Mouse (Mus musculus) forebrain, embryonic 16.5 days (tissue): ENCODE results near the gene Tkfc. TPM values are rescaled to one million over a fixed set of nuclear protein-coding genes. Genes with fewer than 3 reads are reported as not detected.
"Not testable (repeated sequence)": the region's sequence is repeated elsewhere in the genome, so short reads cannot be mapped to it uniquely, and the experiment has no call there.

Experiments used
- ATAC-seq: fragments of 200-750 bp; cut with Nextera tagmentation; 2 replicates; pipeline ENCODE4 v1.8.0; 2017; ENCODE audit warnings: mild to moderate bottlenecking, moderate library complexity
- H3K27ac ChIP-seq: fragments of 300-500 bp; sonication (generic); 2 replicates; pipeline ENCODE4 v1.5.1; 2014; ENCODE audit warnings: low read length, control low read depth
- H3K27me3 ChIP-seq: fragments of 300-500 bp; sonication (generic); replicated peaks from 2 replicates; pipeline ENCODE4 v1.6.1; 2014; ENCODE audit warnings: low read length; ENCODE audit not compliant: control insufficient read depth, insufficient read depth
- H3K36me3 ChIP-seq: fragments of 300-500 bp; sonication (generic); 2 replicates; pipeline ENCODE4 v1.6.1; 2014; ENCODE audit not compliant: control insufficient read depth, insufficient read depth
- H3K4me1 ChIP-seq: fragments of 300-500 bp; sonication (generic); replicated peaks from 2 replicates; pipeline ENCODE4 v1.6.1; 2014; ENCODE audit warnings: low read length; ENCODE audit not compliant: control insufficient read depth, insufficient read depth
- H3K4me2 ChIP-seq: fragments of 300-500 bp; sonication (generic); 2 replicates; pipeline ENCODE4 v1.6.1; 2014; ENCODE audit warnings: mild to moderate bottlenecking, low read length, control low read depth
- H3K4me3 ChIP-seq: fragments of 300-500 bp; sonication (generic); replicated peaks from 2 replicates; pipeline ENCODE4 v1.5.1; 2014; ENCODE audit warnings: mild to moderate bottlenecking, low read length, control low read depth
- H3K9ac ChIP-seq: fragments of 300-500 bp; sonication (generic); replicated peaks from 2 replicates; pipeline ENCODE4 v1.6.1; 2014; ENCODE audit warnings: low read depth, low read length, control low read depth
- H3K9me3 ChIP-seq: fragments of 300-500 bp; sonication (generic); 2 replicates; pipeline ENCODE4 v1.6.1; 2016; ENCODE audit warnings: low read length; ENCODE audit not compliant: control insufficient read depth
- WGBS: fragments of 180-500 bp; shearing (Covaris S2); extraction: QIAGEN DNeasy Blood & Tissue Kit; methylation state at CpG from one replicate; pipeline ENCODE4 v1.1.7; 2014; 5-methylcytosine and 5-hydroxymethylcytosine counted together
- polyA plus RNA-seq: library from polyadenylated mRNA; unstranded; fragments of >200 nt; fragmentation: Nextera tagmentation; extraction: Ambion mirVana; gene quantifications from 2 replicates; pipeline ENCODE4 v1.2.1, GENCODE M21; 2015

The Tkfc gene
- polyA plus RNA-seq, 1 experiment from 2014 or later, result 27.1 TPM

DNA sequence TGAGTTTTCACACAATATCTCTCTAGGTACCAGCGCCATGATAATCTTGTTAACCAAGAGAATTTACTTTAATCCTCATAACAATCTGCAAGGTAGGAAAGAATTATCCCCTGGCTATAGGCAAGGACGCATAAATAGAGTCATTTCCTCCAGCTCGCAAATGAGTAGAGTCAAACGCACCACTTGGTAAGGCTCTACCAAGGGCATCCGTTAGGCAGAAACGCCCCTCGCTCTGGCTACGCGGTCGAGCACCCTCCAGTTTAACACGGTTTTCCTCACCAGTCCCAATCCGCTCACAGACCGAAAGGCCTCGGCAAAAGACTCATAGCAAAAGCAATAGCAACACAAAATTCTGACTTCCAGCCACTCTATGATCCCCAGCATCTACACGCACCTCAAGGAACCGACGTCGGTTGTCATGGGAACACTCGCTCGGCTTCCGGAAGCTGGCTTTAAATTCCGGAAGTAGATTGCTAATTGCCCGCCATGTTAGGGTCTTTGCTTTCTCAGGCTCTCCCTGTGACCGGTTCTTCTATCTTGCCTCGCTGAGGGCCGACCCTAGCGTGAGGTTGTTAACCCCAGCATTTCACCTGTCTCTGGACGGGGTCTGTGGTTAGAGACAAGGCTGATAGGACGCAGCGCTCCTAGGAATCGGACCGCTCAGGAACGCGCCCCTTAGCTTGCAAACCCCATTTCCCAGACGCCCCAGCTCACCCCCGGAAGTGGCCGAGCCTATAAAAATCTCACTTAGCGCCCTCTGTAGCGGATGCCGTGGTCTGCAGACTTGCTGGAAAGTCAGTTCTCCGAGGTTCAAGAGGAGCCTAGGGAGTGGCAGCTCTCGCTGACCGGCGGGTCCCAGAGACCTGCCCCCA is 28.5 kb downstream of the Tkfc start, which contains the start of the genes Cyb561a3 and Tmem138:
TSS of gene Cyb561a3 (plus strand) at position 483 of the 872 bp plus-strand sequence.
TSS of gene Tmem138 (minus strand) at position 673 of the 872 bp plus-strand sequence.
- under 1% methylated on average over 44 of the region's 44 CpGs for WGBS

GRCm38 (mm10) chr19:10569627-10570026 is 35.8 kb downstream of the Tkfc start:
- Histone ChIP-seq H3K9ac (no peak overlapping the region), H3K9me3 (no peaks in the 10 kb centered on the region), H3K4me3 (no peak overlapping the region), H3K27me3 (no peaks in the 10 kb centered on the region), H3K4me1 (no peaks in the 10 kb centered on the region), H3K36me3 (peaks cover 3% of the 10 kb centered on the region; the same call in 1 of the 2 replicates), H3K4me2 (no peak overlapping the region), H3K27ac (no peak overlapping the region)
- 97% methylated on average over 6 of the region's 6 CpGs for WGBS
- ATAC-seq, result no peak

More for the DNA sequence above, 28.5 kb downstream of the Tkfc start, which contains the start of the genes Cyb561a3 and Tmem138:
- Histone ChIP-seq H3K27me3 (no peaks in the 10 kb centered on the region), H3K4me2 (peak within 1 kb of the TSS; percentile 75), H3K27ac (peak within 1 kb of the TSS; percentile 95), H3K4me3 (peak within 1 kb of the TSS; percentile 81), H3K9ac (peak within 1 kb of the TSS; percentile 84), H3K4me1 (peaks cover 20% of the 10 kb centered on the region), H3K9me3 (no peaks in the 10 kb centered on the region), H3K36me3 (no peaks in the 10 kb centered on the region)
- ATAC-seq, result peak; percentile 97

DNA sequence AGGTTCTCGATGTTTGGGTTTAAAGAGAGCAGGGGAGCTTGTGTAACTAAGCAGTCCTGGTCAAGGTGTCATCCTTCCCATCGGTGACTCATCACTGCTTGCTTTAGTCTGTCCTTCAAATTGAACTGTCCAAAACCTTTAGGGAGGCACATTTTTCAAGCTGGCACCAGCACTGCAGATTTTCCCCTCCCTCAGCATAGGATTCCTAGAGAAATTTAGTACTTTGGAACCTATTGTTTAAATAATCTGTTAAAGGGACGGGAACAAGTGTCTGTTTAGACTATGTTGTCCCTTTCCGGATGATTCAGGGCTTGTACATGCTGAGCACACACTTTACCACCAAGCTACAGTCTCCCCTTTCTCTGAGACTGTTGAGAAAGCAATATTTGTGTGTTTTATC is 40.2 kb downstream of the Tkfc start:
- no peak overlapping the region for H3K4me2 ChIP-seq
- no peak for ATAC-seq

GRCm38 (mm10) chr19:10564278-10564677 is 41.2 kb downstream of the Tkfc start:
- no peaks in the 10 kb centered on the region for H3K36me3 ChIP-seq
- H3K27ac ChIP-seq, result no peak overlapping the region
- WGBS, result 82% methylated on average over 6 of the region's 6 CpGs
- no peak overlapping the region for H3K9ac ChIP-seq
- H3K9me3 ChIP-seq, result no peaks in the 10 kb centered on the region
- H3K4me2 ChIP-seq, result no peak overlapping the region
- ATAC-seq, result no peak
- no peaks in the 10 kb centered on the region for H3K4me1 ChIP-seq
- H3K4me3 ChIP-seq, result no peak overlapping the region
- H3K27me3 ChIP-seq, result no peaks in the 10 kb centered on the region

More for the DNA sequence above, 40.2 kb downstream of the Tkfc start:
- Histone ChIP-seq H3K4me1 (no peaks in the 10 kb centered on the region), H3K27ac (no peak overlapping the region), H3K27me3 (no peaks in the 10 kb centered on the region), H3K9ac (no peak overlapping the region), H3K36me3 (no peaks in the 10 kb centered on the region; the same call in 1 of the 2 replicates), H3K4me3 (no peak overlapping the region), H3K9me3 (no peaks in the 10 kb centered on the region)
- 76% methylated on average over 4 of the region's 4 CpGs for WGBS

- ATAC-seq, result no peak
- WGBS, result 53% methylated on average over 5 of the region's 5 CpGs
- H3K4me3 ChIP-seq, result no peak overlapping the region
These were observed 43.1 kb downstream of the Tkfc start for GRCm38 (mm10) chr19:10562351-10562750.

DNA sequence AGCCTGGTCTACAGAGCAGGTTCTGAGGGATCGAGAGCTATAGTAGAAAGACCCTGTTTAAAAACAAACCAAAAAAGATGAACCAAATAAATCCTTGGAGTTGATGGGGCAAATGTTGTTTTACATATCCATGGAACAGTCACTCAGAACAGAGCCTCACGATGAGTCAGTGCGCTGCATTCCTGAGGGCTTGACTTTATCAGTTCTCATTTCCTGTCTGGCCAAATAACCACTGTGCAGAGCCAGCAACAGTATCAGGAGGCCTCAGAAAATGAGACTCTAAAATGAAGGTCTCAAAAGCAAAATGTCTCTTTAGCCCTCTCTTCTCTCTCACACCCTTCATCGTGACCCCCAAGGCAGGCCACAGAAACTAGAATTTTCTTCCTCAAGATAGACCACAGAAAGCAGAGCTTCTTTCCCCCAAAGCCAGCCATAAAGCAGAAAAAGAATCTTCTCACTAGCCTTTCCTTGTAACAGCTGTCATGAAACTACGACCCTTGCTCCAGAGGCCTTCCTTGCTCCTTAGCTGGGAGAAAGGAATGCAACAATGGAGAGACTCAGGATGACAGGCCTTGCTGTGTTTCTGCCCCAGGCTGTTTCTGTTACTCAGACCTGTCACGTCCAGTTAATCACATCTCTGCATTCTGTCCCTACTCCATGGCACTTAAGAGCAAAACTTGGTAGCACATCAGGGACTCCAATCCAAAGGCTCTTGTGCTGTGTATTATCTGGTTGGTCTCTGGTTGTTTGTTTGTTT is 43.7 kb downstream of the Tkfc start:
- H3K27me3 ChIP-seq, result no peaks in the 10 kb centered on the region
- no peak for ATAC-seq
- no peak overlapping the region for H3K27ac ChIP-seq
- no peaks in the 10 kb centered on the region for H3K4me1 ChIP-seq
- H3K36me3 ChIP-seq, result no peaks in the 10 kb centered on the region
- H3K9me3 ChIP-seq, result no peaks in the 10 kb centered on the region
- no peak overlapping the region for H3K4me3 ChIP-seq
- H3K4me2 ChIP-seq, result no peak overlapping the region
- WGBS, result 71% methylated on average over 6 of the region's 6 CpGs
- H3K9ac ChIP-seq, result no peak overlapping the region

More at GRCm38 (mm10) chr19:10562351-10562750, 43.1 kb downstream of the Tkfc start:
- Histone ChIP-seq H3K9me3 (no peaks in the 10 kb centered on the region), H3K4me2 (no peak overlapping the region), H3K27me3 (no peaks in the 10 kb centered on the region), H3K36me3 (no peaks in the 10 kb centered on the region), H3K4me1 (no peaks in the 10 kb centered on the region), H3K27ac (no peak overlapping the region), H3K9ac (no peak overlapping the region)

DNA sequence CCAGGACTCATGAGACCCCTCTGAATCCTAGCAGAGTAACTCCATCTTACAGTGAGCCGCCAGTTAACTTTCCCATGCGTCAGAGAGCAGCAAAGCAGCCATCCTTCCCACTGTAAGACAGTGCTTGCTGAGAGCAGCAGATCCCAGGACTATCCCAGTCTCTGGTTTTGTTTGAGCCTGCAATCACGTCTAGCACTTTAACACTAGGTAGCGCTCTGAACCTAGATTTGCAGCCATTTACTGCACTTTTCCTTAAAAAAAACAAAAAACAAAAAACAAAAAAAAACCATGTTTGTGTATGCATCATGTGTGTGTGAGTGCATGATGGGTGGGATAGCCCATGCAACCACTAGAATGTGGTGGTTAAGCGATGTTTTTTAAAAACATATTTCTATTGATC is 45.3 kb downstream of the Tkfc start:
- WGBS, result 35% methylated on average over 5 of the region's 5 CpGs
- H3K4me1 ChIP-seq, result peaks cover 9% of the 10 kb centered on the region

GRCm38 (mm10) chr19:10557837-10558375 is 47.5 kb downstream of the Tkfc start:
- H3K27me3 ChIP-seq, H3K4me2 ChIP-seq, H3K4me3 ChIP-seq, H3K9me3 ChIP-seq, H3K27ac ChIP-seq, H3K36me3 ChIP-seq, ATAC-seq, H3K9ac ChIP-seq: not testable (repeated sequence)
- H3K4me1 ChIP-seq, result peaks cover 17% of the 10 kb centered on the region
- 72% methylated on average over 4 of the region's 4 CpGs for WGBS

More for the DNA sequence above, 45.3 kb downstream of the Tkfc start:
- no peak for ATAC-seq
- Histone ChIP-seq H3K27me3 (no peaks in the 10 kb centered on the region), H3K4me2 (no peak overlapping the region), H3K9me3 (no peaks in the 10 kb centered on the region), H3K4me3 (no peak overlapping the region), H3K36me3 (no peaks in the 10 kb centered on the region), H3K9ac (no peak overlapping the region), H3K27ac (no peak overlapping the region)

- Histone ChIP-seq H3K27me3 (no peaks in the 10 kb centered on the region), H3K9ac (no peak overlapping the region), H3K27ac (no peak overlapping the region), H3K9me3 (no peaks in the 10 kb centered on the region), H3K36me3 (no peaks in the 10 kb centered on the region), H3K4me2 (no peak overlapping the region), H3K4me1 (peaks cover 17% of the 10 kb centered on the region), H3K4me3 (no peak overlapping the region)
- WGBS, result 70% methylated on average over 2 of the region's 2 CpGs
- no peak for ATAC-seq
These were observed 48.0 kb downstream of the Tkfc start for GRCm38 (mm10) chr19:10557430-10557829.
